Mouse (Mus musculus) embryo, embryonic 10 days (tissue): Measurements from ENCODE around the gene Hace1.
A peak's percentile ranks its signal among the peaks of the same experiment; 100 is the strongest.
"Not testable (repeated sequence)": the region's sequence is repeated elsewhere in the genome, so short reads cannot be mapped to it uniquely, and the experiment has no call there.

ENCODE experiments used
- DNase-seq: peaks from one replicate; pipeline ENCODE4 v3.0.0-alpha.2; 2015; ENCODE audit warnings: low spot score

The Hace1 gene

GRCm38 (mm10) chr10:45577731-45578297 lies at the start of gene Hace1:
TSS of gene Hace1 (plus strand) at chr10:45577829.
- DNase-seq = peak; percentile 97

GRCm38 (mm10) chr10:45537334-45537733 lies 40.3 kb upstream of the Hace1 start:
- DNase-seq = not testable (repeated sequence)

GRCm38 (mm10) chr10:45542726-45543125 lies 34.9 kb upstream of the Hace1 start:
- no peak for DNase-seq

- peak; percentile 87 for DNase-seq
Measured at GRCm38 (mm10) chr10:45546799-45547198, 30.8 kb upstream of the Hace1 start.

- peak; percentile 49 for DNase-seq
Measured at GRCm38 (mm10) chr10:45578298-45578821, 731 bp downstream of the Hace1 start.

- DNase-seq = no peak
Measured at GRCm38 (mm10) chr10:45583310-45583709, 5.7 kb downstream of the Hace1 start.

GRCm38 (mm10) chr10:45583829-45584228 lies 6.2 kb downstream of the Hace1 start:
- no peak for DNase-seq

GRCm38 (mm10) chr10:45584311-45585102 lies 6.9 kb downstream of the Hace1 start:
- DNase-seq = peak; percentile 13

GRCm38 (mm10) chr10:45605853-45606252 lies 28.2 kb downstream of the Hace1 start:
- peak; percentile 48 for DNase-seq

GRCm38 (mm10) chr10:45610727-45611126 lies 33.1 kb downstream of the Hace1 start:
- DNase-seq = no peak

- DNase-seq = no peak
Measured at GRCm38 (mm10) chr10:45616012-45616411, 38.4 kb downstream of the Hace1 start.

- no peak for DNase-seq
Measured at GRCm38 (mm10) chr10:45619039-45619438, 41.4 kb downstream of the Hace1 start.

GRCm38 (mm10) chr10:45631995-45632394 lies 54.4 kb downstream of the Hace1 start:
- DNase-seq = no peak

GRCm38 (mm10) chr10:45632641-45633040 lies 55.0 kb downstream of the Hace1 start:
- no peak for DNase-seq

- no peak for DNase-seq
Measured at GRCm38 (mm10) chr10:45635201-45635600, 57.6 kb downstream of the Hace1 start.

GRCm38 (mm10) chr10:45639762-45640161 lies 62.1 kb downstream of the Hace1 start:
- DNase-seq = no peak

- DNase-seq = no peak
Measured at GRCm38 (mm10) chr10:45654026-45654425, 76.4 kb downstream of the Hace1 start.

- no peak for DNase-seq
Measured at GRCm38 (mm10) chr10:45662015-45662414, 84.4 kb downstream of the Hace1 start.

- no peak for DNase-seq
Measured at GRCm38 (mm10) chr10:45668266-45668665, 90.6 kb downstream of the Hace1 start.

- DNase-seq = no peak
Measured at GRCm38 (mm10) chr10:45676796-45677195, 99.2 kb downstream of the Hace1 start.

- peak; percentile 24 for DNase-seq
Measured at GRCm38 (mm10) chr10:45686191-45686590, 108.6 kb downstream of the Hace1 start.

- no peak for DNase-seq
Measured at GRCm38 (mm10) chr10:45694931-45695330, 117.3 kb downstream of the Hace1 start.

GRCm38 (mm10) chr10:45695522-45695921 lies 117.9 kb downstream of the Hace1 start:
- no peak for DNase-seq
